Mouse (Mus musculus): ENCODE data around the gene Ndc1. TPM values are rescaled to one million over a fixed set of nuclear protein-coding genes. Genes with fewer than 3 reads are reported as not detected.

Gene Ndc1
- polyA plus RNA-seq, 1 experiment from 2014 or later: 34.0 TPM

- H3K4me1 ChIP-seq (ENCODE audit: control insufficient read depth, insufficient read depth, low read length): no peaks in the 10 kb centered on the region
- no peaks in the 10 kb centered on the region for H3K27me3 ChIP-seq (replicated peaks; ENCODE audit: control insufficient read depth, insufficient read depth, low read length)
- ATAC-seq (ENCODE audit: low read depth) (no peak), DNase-seq (ENCODE audit: low spot score) (peak; percentile 39)
- no peaks in the 10 kb centered on the region for H3K9me3 ChIP-seq (ENCODE audit: control insufficient read depth, low read length)
- 0 out of 2 replicates have a peak, but pooled peaks cover 9% of the 10 kb centered on the region for H3K36me3 ChIP-seq (ENCODE audit: control insufficient read depth, insufficient read depth, low read length)
- no peak overlapping the region for H3K4me2 ChIP-seq (ENCODE audit: low read depth, low read length)
- H3K27ac ChIP-seq (replicated peaks; ENCODE audit: low read depth, low read length): no peak overlapping the region; the same call in 1 of the 2 replicates
- H3K9ac ChIP-seq (ENCODE audit: low read depth, low read length): no peak overlapping the region
- no peak overlapping the region for H3K4me3 ChIP-seq (ENCODE audit: low read depth, low read length)
- 33% methylated on average over 5 of the region's 5 CpGs for WGBS
These were observed 26.2 kb upstream of the Ndc1 start for GRCm38 (mm10) chr4:107341354-107341753.

GRCm38 (mm10) chr4:107344612-107345011 is 23.0 kb upstream of the Ndc1 start:
- ATAC-seq (ENCODE audit: low read depth): peak; percentile 13; the same call in 1 of the 2 replicates
- Histone ChIP-seq H3K4me2 (ENCODE audit: low read depth, low read length) (no peak overlapping the region), H3K27ac (replicated peaks; ENCODE audit: low read depth, low read length) (no peak overlapping the region), H3K27me3 (replicated peaks; ENCODE audit: control insufficient read depth, insufficient read depth, low read length) (no peaks in the 10 kb centered on the region), H3K4me1 (ENCODE audit: control insufficient read depth, insufficient read depth, low read length) (peaks cover 6% of the 10 kb centered on the region; the same call in 1 of the 2 replicates), H3K9me3 (ENCODE audit: control insufficient read depth, low read length) (no peaks in the 10 kb centered on the region), H3K4me3 (ENCODE audit: low read depth, low read length) (no peak overlapping the region), H3K36me3 (ENCODE audit: control insufficient read depth, insufficient read depth, low read length) (0 out of 2 replicates have a peak, but pooled peaks cover 9% of the 10 kb centered on the region), H3K9ac (ENCODE audit: low read depth, low read length) (no peak overlapping the region)
- 84% methylated on average over 7 of the region's 7 CpGs for WGBS
- DNase-seq (ENCODE audit: low spot score): no peak

GRCm38 (mm10) chr4:107347221-107347620 is 20.4 kb upstream of the Ndc1 start:
- ATAC-seq (ENCODE audit: low read depth) (no peak), DNase-seq (ENCODE audit: low spot score) (no peak)
- Histone ChIP-seq H3K4me1 (ENCODE audit: control insufficient read depth, insufficient read depth, low read length) (peaks cover 6% of the 10 kb centered on the region; the same call in 1 of the 2 replicates), H3K36me3 (ENCODE audit: control insufficient read depth, insufficient read depth, low read length) (0 out of 2 replicates have a peak, but pooled peaks cover 14% of the 10 kb centered on the region), H3K27ac (replicated peaks; ENCODE audit: low read depth, low read length) (no peak overlapping the region), H3K4me2 (ENCODE audit: low read depth, low read length) (no peak overlapping the region), H3K27me3 (replicated peaks; ENCODE audit: control insufficient read depth, insufficient read depth, low read length) (no peaks in the 10 kb centered on the region), H3K4me3 (ENCODE audit: low read depth, low read length) (no peak overlapping the region), H3K9me3 (ENCODE audit: control insufficient read depth, low read length) (no peaks in the 10 kb centered on the region), H3K9ac (ENCODE audit: low read depth, low read length) (no peak overlapping the region)
- 82% methylated on average over 6 of the region's 6 CpGs for WGBS

- WGBS: 66% methylated on average over 20 of the region's 20 CpGs
- DNase-seq (ENCODE audit: low spot score) (peak; percentile 66), ATAC-seq (ENCODE audit: low read depth) (peak; percentile 83)
- H3K36me3 ChIP-seq (ENCODE audit: control insufficient read depth, insufficient read depth, low read length): 0 out of 2 replicates have a peak, but pooled peaks cover 14% of the 10 kb centered on the region
- no peaks in the 10 kb centered on the region for H3K27me3 ChIP-seq (replicated peaks; ENCODE audit: control insufficient read depth, insufficient read depth, low read length)
- H3K4me1 ChIP-seq (ENCODE audit: control insufficient read depth, insufficient read depth, low read length): peaks cover 6% of the 10 kb centered on the region; the same call in 1 of the 2 replicates
- no peak overlapping the region for H3K4me3 ChIP-seq (ENCODE audit: low read depth, low read length)
- no peak overlapping the region; the same call in 1 of the 2 replicates for H3K4me2 ChIP-seq (ENCODE audit: low read depth, low read length)
- H3K27ac ChIP-seq (replicated peaks; ENCODE audit: low read depth, low read length): peak overlapping the region; percentile 67
- H3K9ac ChIP-seq (ENCODE audit: low read depth, low read length): 0 out of 2 replicates have a peak overlapping the region, but pooled peaks have one; percentile 22
- no peaks in the 10 kb centered on the region for H3K9me3 ChIP-seq (ENCODE audit: control insufficient read depth, low read length)
These were observed 18.9 kb upstream of the Ndc1 start for GRCm38 (mm10) chr4:107348529-107349310.

GRCm38 (mm10) chr4:107349311-107350008 is 18.1 kb upstream of the Ndc1 start:
- WGBS: 71% methylated on average over 7 of the region's 8 CpGs
- H3K27ac ChIP-seq (replicated peaks; ENCODE audit: low read depth, low read length): no peak overlapping the region; the same call in 1 of the 2 replicates
- ATAC-seq (ENCODE audit: low read depth) (no peak), DNase-seq (ENCODE audit: low spot score) (peak; percentile 85)
- H3K9ac ChIP-seq (ENCODE audit: low read depth, low read length): no peak overlapping the region
- H3K4me1 ChIP-seq (ENCODE audit: control insufficient read depth, insufficient read depth, low read length): peaks cover 6% of the 10 kb centered on the region; the same call in 1 of the 2 replicates
- no peaks in the 10 kb centered on the region for H3K27me3 ChIP-seq (replicated peaks; ENCODE audit: control insufficient read depth, insufficient read depth, low read length)
- no peak overlapping the region for H3K4me3 ChIP-seq (ENCODE audit: low read depth, low read length)
- H3K36me3 ChIP-seq (ENCODE audit: control insufficient read depth, insufficient read depth, low read length): 0 out of 2 replicates have a peak, but pooled peaks cover 13% of the 10 kb centered on the region
- H3K4me2 ChIP-seq (ENCODE audit: low read depth, low read length): no peak overlapping the region
- no peaks in the 10 kb centered on the region for H3K9me3 ChIP-seq (ENCODE audit: control insufficient read depth, low read length)

- Histone ChIP-seq H3K27ac (replicated peaks; ENCODE audit: low read depth, low read length) (no peak overlapping the region), H3K36me3 (ENCODE audit: control insufficient read depth, insufficient read depth, low read length) (0 out of 2 replicates have a peak, but pooled peaks cover 5% of the 10 kb centered on the region), H3K27me3 (replicated peaks; ENCODE audit: control insufficient read depth, insufficient read depth, low read length) (no peaks in the 10 kb centered on the region), H3K9me3 (ENCODE audit: control insufficient read depth, low read length) (no peaks in the 10 kb centered on the region), H3K9ac (ENCODE audit: low read depth, low read length) (no peak overlapping the region), H3K4me3 (ENCODE audit: low read depth, low read length) (no peak overlapping the region), H3K4me1 (ENCODE audit: control insufficient read depth, insufficient read depth, low read length) (peaks cover 6% of the 10 kb centered on the region; the same call in 1 of the 2 replicates), H3K4me2 (ENCODE audit: low read depth, low read length) (no peak overlapping the region)
- ATAC-seq (ENCODE audit: low read depth) (no peak), DNase-seq (ENCODE audit: low spot score) (no peak)
These were observed 16.2 kb upstream of the Ndc1 start for GRCm38 (mm10) chr4:107351368-107351767.

GRCm38 (mm10) chr4:107353612-107354011 is 14.0 kb upstream of the Ndc1 start:
- Histone ChIP-seq H3K27ac (replicated peaks; ENCODE audit: low read depth, low read length) (no peak overlapping the region), H3K4me1 (ENCODE audit: control insufficient read depth, insufficient read depth, low read length) (peaks cover 2% of the 10 kb centered on the region; the same call in 1 of the 2 replicates), H3K9ac (ENCODE audit: low read depth, low read length) (no peak overlapping the region), H3K4me2 (ENCODE audit: low read depth, low read length) (no peak overlapping the region), H3K4me3 (ENCODE audit: low read depth, low read length) (no peak overlapping the region), H3K9me3 (ENCODE audit: control insufficient read depth, low read length) (no peaks in the 10 kb centered on the region), H3K36me3 (ENCODE audit: control insufficient read depth, insufficient read depth, low read length) (peaks cover 8% of the 10 kb centered on the region; the same call in 1 of the 2 replicates), H3K27me3 (replicated peaks; ENCODE audit: control insufficient read depth, insufficient read depth, low read length) (no peaks in the 10 kb centered on the region)
- ATAC-seq (ENCODE audit: low read depth) (no peak), DNase-seq (ENCODE audit: low spot score) (no peak)
- 90% methylated on average over 3 of the region's 3 CpGs for WGBS

- Histone ChIP-seq H3K27ac (replicated peaks; ENCODE audit: low read depth, low read length) (no peak overlapping the region), H3K9ac (ENCODE audit: low read depth, low read length) (no peak overlapping the region), H3K4me2 (ENCODE audit: low read depth, low read length) (no peak overlapping the region), H3K4me3 (ENCODE audit: low read depth, low read length) (no peak overlapping the region), H3K4me1 (ENCODE audit: control insufficient read depth, insufficient read depth, low read length) (no peaks in the 10 kb centered on the region), H3K27me3 (replicated peaks; ENCODE audit: control insufficient read depth, insufficient read depth, low read length) (no peaks in the 10 kb centered on the region), H3K36me3 (ENCODE audit: control insufficient read depth, insufficient read depth, low read length) (peaks cover 9% of the 10 kb centered on the region; the same call in 1 of the 2 replicates), H3K9me3 (ENCODE audit: control insufficient read depth, low read length) (no peaks in the 10 kb centered on the region)
- DNase-seq (ENCODE audit: low spot score): no peak
- 91% methylated on average over 5 of the region's 5 CpGs for WGBS
- no peak for ATAC-seq (ENCODE audit: low read depth)
These were observed 13.5 kb upstream of the Ndc1 start for GRCm38 (mm10) chr4:107354126-107354525.
